Comparison of ENCODE assay signal across 19 mouse cellular contexts in genomic region chr4:103615011-103615410, GRCm38 (mm10). TPM values are rescaled to one million over a fixed set of nuclear protein-coding genes. Genes with fewer than 3 reads are reported as not detected.
DNase-seq lines count a peak whose midpoint lies in the region; ATAC-seq and TF ChIP-seq lines count a peak whose summit lies in the region.
"Had no signal": no experiment of that assay in that cellular context is flagged by ENCODE, and none has a peak within 500 bp of the region (broad histone marks: within the 10 kb centered on the region; RNA-seq: fewer than 3 reads in every experiment).

No protein-coding gene starts in this region.

- H3K27ac ChIP-seq in hindbrain, postnatal 0 days = no peak overlapping the region
- H3K27ac ChIP-seq in hindbrain, embryonic 16.5 days (ENCODE audit: low read depth, low read length) = no peak overlapping the region
- H3K27ac ChIP-seq in lung, embryonic 14.5 days (ENCODE audit: low read depth) = no peak overlapping the region
- H3K27ac ChIP-seq: embryonic facial prominence, embryonic 15.5 days; forebrain, embryonic 15.5 days; heart, embryonic 15.5 days; hindbrain, embryonic 13.5 days had no signal

- no peaks in the 10 kb centered on the region for H3K4me1 ChIP-seq in hindbrain, postnatal 0 days (ENCODE audit: insufficient read depth, low read length)
- H3K4me1 ChIP-seq in hindbrain, embryonic 16.5 days (ENCODE audit: control insufficient read depth, insufficient read depth, low read depth, low read length) = no peaks in the 10 kb centered on the region
- H3K4me1 ChIP-seq in lung, embryonic 14.5 days (ENCODE audit: insufficient read depth) = no peaks in the 10 kb centered on the region
- H3K4me1 ChIP-seq: heart, embryonic 15.5 days had no signal

- H3K9me3 ChIP-seq in hindbrain, postnatal 0 days (ENCODE audit: low read length) = no peaks in the 10 kb centered on the region
- H3K9me3 ChIP-seq in hindbrain, embryonic 16.5 days (ENCODE audit: control insufficient read depth, low read length) = no peaks in the 10 kb centered on the region
- H3K9me3 ChIP-seq in lung, embryonic 14.5 days (ENCODE audit: low read depth, low read length) = no peaks in the 10 kb centered on the region
- H3K9me3 ChIP-seq: embryonic facial prominence, embryonic 15.5 days; forebrain, embryonic 15.5 days; heart, embryonic 15.5 days; hindbrain, embryonic 13.5 days had no signal

- H3K36me3 ChIP-seq in hindbrain, postnatal 0 days (ENCODE audit: insufficient read depth, low read length) = no peaks in the 10 kb centered on the region
- H3K36me3 ChIP-seq in hindbrain, embryonic 16.5 days (ENCODE audit: control insufficient read depth, insufficient read depth, low read length) = no peaks in the 10 kb centered on the region
- H3K36me3 ChIP-seq in lung, embryonic 14.5 days (ENCODE audit: insufficient read depth) = no peaks in the 10 kb centered on the region
- H3K36me3 ChIP-seq: embryonic facial prominence, embryonic 15.5 days; forebrain, embryonic 15.5 days; heart, embryonic 15.5 days; hindbrain, embryonic 13.5 days had no signal

- DNase-seq in hindbrain, postnatal 0 days (ENCODE audit: low spot score) = peak; percentile 41
- peak; percentile 67 for DNase-seq in lung, embryonic 14.5 days
- no peak for DNase-seq in lung, postnatal 36 days
- DNase-seq in adrenal gland, adult 8-10 months = peak; percentile 74
- DNase-seq in adrenal gland, postnatal 36 days = peak; percentile 75 to 78
- no peak for DNase-seq in spleen, postnatal 14 days (ENCODE audit: low spot score in 2 of 2)
- DNase-seq in c-Kit-positive CD71-positive TER-119-positive erythroid progenitor cells, embryonic 14.5 days (ENCODE audit: low spot score) = no peak
- DNase-seq: gastrocnemius, postnatal 36 days; heart, adult 18-20 months; heart, postnatal 14 days had no signal

- ATAC-seq in hindbrain, postnatal 0 days = no peak
- no peak for ATAC-seq in hindbrain, embryonic 16.5 days
- ATAC-seq in lung, embryonic 14.5 days (ENCODE audit: insufficient read depth) = no peak; the same call in 1 of the 2 replicates
- ATAC-seq: forebrain, embryonic 15.5 days; intestine, embryonic 16.5 days had no signal

- H3K9ac ChIP-seq in hindbrain, postnatal 0 days (replicated peaks; ENCODE audit: low read length) = no peak overlapping the region
- H3K9ac ChIP-seq in hindbrain, embryonic 16.5 days (ENCODE audit: low read depth, low read length) = no peak overlapping the region
- no peak overlapping the region for H3K9ac ChIP-seq in lung, embryonic 14.5 days
- H3K9ac ChIP-seq: embryonic facial prominence, embryonic 15.5 days; forebrain, embryonic 15.5 days; heart, embryonic 15.5 days; hindbrain, embryonic 13.5 days had no signal

- no peak overlapping the region for H3K4me2 ChIP-seq in hindbrain, postnatal 0 days (ENCODE audit: low read depth, low read length)
- H3K4me2 ChIP-seq in hindbrain, embryonic 16.5 days (ENCODE audit: low read length) = no peak overlapping the region
- no peak overlapping the region for H3K4me2 ChIP-seq in lung, embryonic 14.5 days
- H3K4me2 ChIP-seq: embryonic facial prominence, embryonic 15.5 days; forebrain, embryonic 15.5 days; heart, embryonic 11.5 days; heart, embryonic 15.5 days; hindbrain, embryonic 13.5 days had no signal

- no peak overlapping the region for H3K4me3 ChIP-seq in hindbrain, postnatal 0 days (ENCODE audit: low read length)
- H3K4me3 ChIP-seq in hindbrain, embryonic 16.5 days (ENCODE audit: low read length) = no peak overlapping the region
- H3K4me3 ChIP-seq in lung, embryonic 14.5 days (ENCODE audit: low read depth, low read length) = no peak overlapping the region
- H3K4me3 ChIP-seq: embryonic facial prominence, embryonic 15.5 days; forebrain, embryonic 15.5 days; heart, embryonic 15.5 days; hindbrain, embryonic 13.5 days had no signal

- no peak for TF ChIP-seq CTCF in hindbrain, postnatal 0 days (IDR thresholded peaks at IDR 0.05; ENCODE audit: low read depth)
- TF ChIP-seq CTCF in lung, embryonic 14.5 days (IDR thresholded peaks at IDR 0.05; ENCODE audit: low read depth) = no peak

- peaks cover 6% of the 10 kb centered on the region; the same call in 1 of the 2 replicates for H3K27me3 ChIP-seq in hindbrain, postnatal 0 days (ENCODE audit: insufficient read depth, low read length)
- H3K27me3 ChIP-seq in hindbrain, embryonic 16.5 days (replicated peaks; ENCODE audit: control insufficient read depth, insufficient read depth, low read length) = peaks cover 11% of the 10 kb centered on the region
- peaks cover 23% of the 10 kb centered on the region for H3K27me3 ChIP-seq in lung, embryonic 14.5 days (ENCODE audit: insufficient read depth, low read length)

- WGBS in hindbrain, postnatal 0 days = 68% methylated on average over 3 of the region's 3 CpGs
- WGBS in hindbrain, embryonic 16.5 days = 89% methylated on average over 3 of the region's 3 CpGs
- WGBS in lung, embryonic 14.5 days = 71% methylated on average over 3 of the region's 3 CpGs

RNA-seq across cellular contexts. Expression of gene Dab1, which starts 4.1 kb away (rescaled TPM):
- total RNA-seq in hindbrain, postnatal 0 days (2014; rRNA removed) = 34.1 and 38.2 TPM in 2 replicates
- 75.3 and 76.2 TPM in 2 replicates for polyA plus RNA-seq in hindbrain, postnatal 0 days (2015; fragmentation: Nextera tagmentation; extraction: Ambion mirVana)
- 77.5 and 92.1 TPM in 2 replicates for polyA plus RNA-seq in hindbrain, embryonic 16.5 days (2015; fragmentation: Nextera tagmentation; extraction: Ambion mirVana)
- 4.0 and 4.4 TPM in 2 replicates for polyA plus RNA-seq in lung, embryonic 14.5 days (2014; fragmentation: Nextera tagmentation; extraction: Ambion mirVana)
- 1 to 10 TPM; 1.3 to 2.0 (median 1.8) TPM for total RNA-seq in adrenal gland, adult 8-10 months (2022)
- total RNA-seq in adrenal gland, postnatal 36 days (2021) = under 1 TPM; 0.49 to 0.86 TPM
- total RNA-seq: gastrocnemius, adult 8-10 months; hematopoietic stem cell, adult 5-6 weeks had no signal

Comparison
In these comparisons a context has a peak if more than half of its experiments do, and no peak if none do; other contexts are left out.
1. DNase-seq: peak in hindbrain, postnatal 0 days (single experiment), lung, embryonic 14.5 days (single experiment), adrenal gland, adult 8-10 months (single experiment) and adrenal gland, postnatal 36 days (2 of 2); none in lung, postnatal 36 days (single experiment), spleen, postnatal 14 days (0 of 2) and c-Kit-positive CD71-positive TER-119-positive erythroid progenitor cells, embryonic 14.5 days (single experiment).
2. RNA of gene Dab1, which starts 4.1 kb away (total RNA-seq): 34.1 to 38.2 TPM in hindbrain, postnatal 0 days; 1.3 to 2.0 TPM in adrenal gland, adult 8-10 months and 0.49 to 0.86 TPM in adrenal gland, postnatal 36 days; every median in the first group is over 10 times any median in the second.